Mouse (Mus musculus) ES-CJ7 (cell line): ENCODE measurements around the gene Xylb.

ENCODE experiments used
- DNase-seq: peaks from one replicate; pipeline ENCODE4 v3.0.0; 2011; ENCODE audit warnings: low read depth, low spot score

Xylb gene

GRCm38 (mm10) chr9:119357331-119358057 is at the start of gene Xylb:
TSS of gene Xylb (plus strand) at chr9:119357381.
- peak; percentile 95 for DNase-seq

- no peak for DNase-seq
Observed at GRCm38 (mm10) chr9:119309067-119309466, 48.1 kb upstream of the Xylb start.

- no peak for DNase-seq
Observed at GRCm38 (mm10) chr9:119313096-119313495, 44.1 kb upstream of the Xylb start.

GRCm38 (mm10) chr9:119318891-119319290 is 38.3 kb upstream of the Xylb start:
- DNase-seq, result no peak

GRCm38 (mm10) chr9:119320446-119320845 is 36.7 kb upstream of the Xylb start:
- peak; percentile 55 for DNase-seq

- DNase-seq, result peak; percentile 69
Observed at GRCm38 (mm10) chr9:119320946-119321345, 36.2 kb upstream of the Xylb start.

- DNase-seq, result peak; percentile 71
Observed at GRCm38 (mm10) chr9:119321392-119322229, 35.6 kb upstream of the Xylb start.

GRCm38 (mm10) chr9:119322289-119323259 is 34.6 kb upstream of the Xylb start, which contains the start of gene Oxsr1:
TSS of gene Oxsr1 (minus strand) at chr9:119322427.
- peak; percentile 100 for DNase-seq

- no peak for DNase-seq
Observed at GRCm38 (mm10) chr9:119323260-119323645, 33.9 kb upstream of the Xylb start.

GRCm38 (mm10) chr9:119324130-119324529 is 33.1 kb upstream of the Xylb start:
- no peak for DNase-seq

- no peak for DNase-seq
Observed at GRCm38 (mm10) chr9:119328488-119328887, 28.7 kb upstream of the Xylb start.

- no peak for DNase-seq
Observed at GRCm38 (mm10) chr9:119330186-119330963, 26.8 kb upstream of the Xylb start.

GRCm38 (mm10) chr9:119334324-119334723 is 22.9 kb upstream of the Xylb start:
- no peak for DNase-seq

GRCm38 (mm10) chr9:119334834-119335233 is 22.3 kb upstream of the Xylb start:
- no peak for DNase-seq

GRCm38 (mm10) chr9:119335571-119335970 is 21.6 kb upstream of the Xylb start:
- DNase-seq, result no peak

- DNase-seq, result no peak
Observed at GRCm38 (mm10) chr9:119337842-119338241, 19.3 kb upstream of the Xylb start.

GRCm38 (mm10) chr9:119338350-119338749 is 18.8 kb upstream of the Xylb start:
- no peak for DNase-seq

GRCm38 (mm10) chr9:119339106-119339505 is 18.1 kb upstream of the Xylb start:
- DNase-seq, result no peak

- DNase-seq, result peak; percentile 48
Observed at GRCm38 (mm10) chr9:119339558-119340211, 17.5 kb upstream of the Xylb start, which contains the start of gene Acaa1a. TSS of gene Acaa1a (plus strand) at chr9:119339676.

- no peak for DNase-seq
Observed at GRCm38 (mm10) chr9:119340212-119340580, 17.0 kb upstream of the Xylb start.
